Mouse (Mus musculus) MEL (cell line): ENCODE data around the gene Ncoa3.

Experiments
- CTCF ChIP-seq, 3 experiments: IDR thresholded peaks in 2 of 3; conservative IDR thresholded peaks in 1 of 3; 2 replicates each; pipeline ENCODE4 v1.5.1; 2011 to 2012; ENCODE audit warnings: low read length in 3 of 3, low read depth in 2 of 3, mild to moderate bottlenecking in 2 of 3, improper control_type of control experiment in 1 of 3, inconsistent platforms in 1 of 3, mixed read lengths in 1 of 3, moderate library complexity in 1 of 3; ENCODE audit not compliant: control insufficient read depth in 1 of 3, insufficient read depth in 1 of 3, poor library complexity in 1 of 3, severe bottlenecking in 1 of 3
- ETS1 ChIP-seq: IDR thresholded peaks from 2 replicates; pipeline ENCODE4 v1.6.1; 2012; ENCODE audit warnings: low read depth, mild to moderate bottlenecking, inconsistent platforms, low read length, improper control_type of control experiment, moderate library complexity
- ZC3H11A ChIP-seq: IDR thresholded peaks from 2 replicates; pipeline ENCODE4 v1.6.1; 2012; ENCODE audit warnings: low read depth, mild to moderate bottlenecking, inconsistent platforms, low read length, improper control_type of control experiment

DNA sequence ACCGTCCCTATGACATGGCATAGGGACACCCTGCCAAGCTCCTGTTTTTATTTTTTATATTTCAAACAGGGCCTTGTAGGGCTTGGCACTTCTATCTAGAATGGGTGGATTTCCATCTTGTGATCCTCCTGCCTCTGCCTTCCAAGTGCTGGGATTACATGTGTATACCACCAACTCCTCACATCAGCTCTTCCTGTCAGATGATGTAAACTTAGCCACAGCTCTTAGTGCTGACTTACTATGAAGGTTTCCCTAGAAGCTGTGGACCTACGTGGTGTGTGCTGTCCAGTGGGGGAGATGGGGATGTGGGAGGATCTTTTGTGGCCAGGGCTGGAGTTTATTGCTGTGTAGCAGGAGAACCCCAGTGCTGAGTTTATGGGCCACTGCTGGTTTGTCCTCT is 8.9 kb downstream of the Ncoa3 start:
- TF ChIP-seq CTCF (IDR thresholded peaks at IDR 0.05 in 2 of 3, conservative IDR thresholded peaks at IDR 0.05 in 1 of 3; ENCODE audit: control insufficient read depth in 1 of 3, insufficient read depth in 1 of 3, low read depth in 2 of 3, low read length in 3 of 3, poor library complexity in 1 of 3, severe bottlenecking in 1 of 3) (no peak), ZC3H11A (no peak), ETS1 (no peak)
